Mouse (Mus musculus) stomach, postnatal 0 days (tissue): ENCODE measurements around the gene Gm49318.

ENCODE experiments used
- CTCF ChIP-seq: IDR thresholded peaks from 2 replicates; pipeline ENCODE4 v1.5.1; 2016; ENCODE audit warnings: antibody characterized with exemption, low read depth, mild to moderate bottlenecking, moderate library complexity
- EP300 ChIP-seq: optimal IDR thresholded peaks from 2 replicates; pipeline ENCODE3; 2016; ENCODE audit warnings: antibody characterized with exemption

- TF ChIP-seq CTCF (no peak), EP300 (no peak)
Observed at GRCm38 (mm10) chr9:22108194-22108593, 37.1 kb upstream of the Gm49318 start.
